Mouse (Mus musculus): ENCODE data around the gene Luc7l.

DNA sequence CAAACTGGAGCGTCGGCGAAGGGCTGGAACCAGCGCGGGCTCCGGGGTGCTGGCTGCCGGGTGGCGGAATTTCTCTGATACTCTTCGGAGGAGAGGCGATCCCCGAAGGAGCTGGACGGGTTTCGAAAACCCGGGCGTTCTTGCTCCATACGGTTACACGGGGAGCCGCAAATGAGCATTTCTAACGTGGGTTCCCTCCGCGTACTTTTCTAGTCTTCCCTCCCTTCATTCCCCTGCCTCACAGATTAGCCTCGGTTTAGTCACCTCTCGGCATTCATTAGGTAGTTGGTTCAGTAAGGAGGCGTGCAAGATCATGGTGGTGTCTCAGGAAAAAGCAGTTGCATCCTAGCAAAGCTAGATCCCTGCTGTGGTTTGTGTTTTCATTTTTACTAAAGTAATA, 703 bp downstream of the Luc7l start:
- TF ChIP-seq CTCF (IDR thresholded peaks at IDR 0.05; ENCODE audit: low read depth, low read length) (no peak), POLR2A (IDR thresholded peaks at IDR 0.05; ENCODE audit: extremely low read depth, insufficient read depth, low read length) (no peak)
